Mouse (Mus musculus): Measurements from ENCODE around the gene Coq8a. TPM values are rescaled to one million over a fixed set of nuclear protein-coding genes. Genes with fewer than 3 reads are reported as not detected.

Coq8a gene
- polyA plus RNA-seq (2015; fragmentation: Illumina TruSeq; extraction: RNeasy Lipid Tissue Mini Kit (QIAGEN cat#74804); ENCODE audit: low read depth, low replicate concordance), result 44.3 TPM

DNA sequence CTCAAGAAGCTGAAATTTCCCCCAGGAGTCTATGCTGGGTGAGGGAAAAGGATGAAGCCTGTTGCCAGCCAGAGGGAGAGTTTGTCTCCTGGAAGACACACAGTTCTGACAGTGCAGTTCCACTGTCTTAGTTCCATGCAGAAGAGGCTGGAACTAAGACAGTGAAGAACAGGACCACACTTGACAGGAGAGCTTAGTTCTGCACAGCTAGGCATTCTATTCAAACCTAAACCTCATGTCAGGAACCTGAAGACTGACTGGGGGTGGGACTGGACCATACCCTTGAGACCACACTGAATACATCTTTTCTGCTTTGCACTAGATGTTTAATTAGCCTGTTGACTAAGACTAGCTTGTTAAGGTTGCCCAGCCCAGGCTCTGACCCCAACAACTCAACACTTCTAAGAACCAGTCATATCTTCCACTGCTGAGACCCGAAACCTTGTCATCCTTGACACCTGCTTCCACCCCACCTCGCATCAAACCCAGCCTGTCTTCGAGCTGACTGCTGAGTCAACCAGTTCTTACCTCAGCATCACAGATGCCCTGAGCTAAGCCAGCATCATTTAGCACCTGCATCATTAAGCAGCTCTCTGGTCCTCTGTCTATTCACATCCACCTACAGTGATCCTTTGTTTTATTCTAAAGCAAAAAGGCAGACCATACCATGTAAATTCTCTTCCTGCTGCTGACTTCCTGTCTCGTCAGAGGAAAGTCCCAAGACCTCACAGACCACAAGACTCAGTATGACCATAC, at the start of gene Coq8a:
Gene Coq8a (minus strand): TSS at position 644 of the 756 bp plus-strand sequence.

Other genes starting within 250 kb of the Coq8a start
- 113 TPM for gene Cdc42bpa, start 239.1 kb downstream of the Coq8a start, polyA plus RNA-seq (2015; fragmentation: Illumina TruSeq; extraction: RNeasy Lipid Tissue Mini Kit (QIAGEN cat#74804); ENCODE audit: low read depth, low replicate concordance)
- gene Psen2, start 63.8 kb upstream of the Coq8a start, polyA plus RNA-seq (2015; fragmentation: Illumina TruSeq; extraction: RNeasy Lipid Tissue Mini Kit (QIAGEN cat#74804); ENCODE audit: low read depth, low replicate concordance), result 18.3 TPM
- gene Itpkb, start 130.9 kb upstream of the Coq8a start, polyA plus RNA-seq (2015; fragmentation: Illumina TruSeq; extraction: RNeasy Lipid Tissue Mini Kit (QIAGEN cat#74804); ENCODE audit: low read depth, low replicate concordance), result 18.2 TPM